Mouse (Mus musculus) liver, embryonic 16.5 days (tissue): Measurements from ENCODE around the gene Tcf7l2. TPM values are rescaled to one million over a fixed set of nuclear protein-coding genes. Genes with fewer than 3 reads are reported as not detected.

Experiments
- ATAC-seq: fragments of 200-750 bp; cut with Nextera tagmentation; 2 replicates; pipeline ENCODE4 v1.8.0; 2017; ENCODE audit warnings: low read depth, mild to moderate bottlenecking, moderate number of reproducible peaks, moderate library complexity
- H3K27ac ChIP-seq: fragments of 300-500 bp; sonication (generic); 2 replicates; pipeline ENCODE4 v1.5.1; 2014; ENCODE audit warnings: mild to moderate bottlenecking, low read length
- H3K27me3 ChIP-seq: fragments of 300-500 bp; sonication (generic); 2 replicates; pipeline ENCODE4 v1.6.1; 2014; ENCODE audit warnings: low read depth, low read length, mixed read lengths; ENCODE audit not compliant: control insufficient read depth, insufficient read depth
- H3K36me3 ChIP-seq: fragments of 300-500 bp; sonication (generic); 2 replicates; pipeline ENCODE4 v1.6.1; 2014; ENCODE audit warnings: mild to moderate bottlenecking; ENCODE audit not compliant: control insufficient read depth, insufficient read depth
- H3K4me1 ChIP-seq: fragments of 300-500 bp; sonication (generic); 2 replicates; pipeline ENCODE4 v1.6.1; 2014; ENCODE audit warnings: low read depth, low read length, mixed read lengths; ENCODE audit not compliant: control insufficient read depth
- H3K4me2 ChIP-seq: fragments of 300-500 bp; sonication (generic); 2 replicates; pipeline ENCODE4 v1.6.1; 2014; ENCODE audit warnings: low read depth, low read length, mixed read lengths
- H3K4me3 ChIP-seq: fragments of 300-500 bp; sonication (generic); 2 replicates; pipeline ENCODE4 v1.5.1; 2014; ENCODE audit warnings: low read depth, mild to moderate bottlenecking, low read length
- H3K9ac ChIP-seq: fragments of 300-500 bp; sonication (generic); 2 replicates; pipeline ENCODE4 v1.6.1; 2014; ENCODE audit warnings: low read depth, low read length
- H3K9me3 ChIP-seq: fragments of 300-500 bp; sonication (generic); replicated peaks from 2 replicates; pipeline ENCODE4 v1.6.1; 2016; ENCODE audit warnings: low read length; ENCODE audit not compliant: control insufficient read depth
- WGBS: fragments of 180-500 bp; shearing (Covaris S2); extraction: QIAGEN DNeasy Blood & Tissue Kit; methylation state at CpG from one replicate; pipeline ENCODE4 v1.1.7; 2014; ENCODE audit not compliant: insufficient replicate concordance; 5-methylcytosine and 5-hydroxymethylcytosine counted together
- polyA plus RNA-seq: library from polyadenylated mRNA; unstranded; fragments of >200 nt; fragmentation: Nextera tagmentation; extraction: Ambion mirVana; gene quantifications from 2 replicates; pipeline ENCODE4 v1.2.1, GENCODE M21; 2015

Tcf7l2 gene
- polyA plus RNA-seq, 1 experiment from 2014 or later: 20.7 TPM

DNA sequence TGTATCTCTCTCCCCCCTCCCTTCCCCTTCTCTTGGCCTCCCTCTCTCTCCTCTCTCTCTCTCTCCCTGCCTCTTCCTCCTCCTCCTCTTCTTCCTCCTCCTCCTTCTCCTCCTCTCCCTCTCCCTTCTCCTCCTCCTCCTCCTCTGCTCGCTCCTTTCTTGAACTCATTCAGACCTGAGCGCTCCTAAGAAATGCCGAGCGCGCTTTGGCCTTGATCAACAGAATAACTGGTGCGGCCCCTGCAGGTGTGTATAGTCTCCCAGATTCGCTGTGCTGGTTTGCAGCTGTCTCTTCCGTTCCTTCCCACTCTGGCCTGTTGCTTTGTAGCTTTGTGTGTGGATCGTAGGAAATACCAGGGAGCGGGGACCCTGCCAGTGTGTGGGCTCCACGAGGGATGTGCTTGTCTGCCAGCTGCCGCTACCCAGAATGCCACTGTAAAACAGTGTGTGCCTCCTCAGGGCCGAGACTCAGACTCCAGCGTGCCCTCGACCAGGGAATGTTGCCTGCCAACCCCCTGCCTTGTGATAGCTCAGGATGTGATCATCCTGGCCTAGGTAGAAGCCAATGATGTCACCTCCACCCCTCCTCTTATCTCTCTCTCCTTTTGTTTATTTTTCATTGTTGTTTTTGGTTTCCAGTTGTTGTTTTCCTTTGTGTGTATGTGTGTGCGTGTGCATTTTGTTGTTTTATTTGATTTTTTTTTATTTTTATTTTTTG, 184.3 kb downstream of the Tcf7l2 start:
- ATAC-seq: peak; percentile 79
- H3K4me1 ChIP-seq: peaks cover 49% of the 10 kb centered on the region
- 52% methylated on average over 16 of the region's 16 CpGs for WGBS
- H3K36me3 ChIP-seq: peaks cover 3% of the 10 kb centered on the region; the same call in 1 of the 2 replicates
- H3K27me3 ChIP-seq: no peaks in the 10 kb centered on the region
- H3K9ac ChIP-seq: peak overlapping the region; percentile 76
- H3K27ac ChIP-seq: peak overlapping the region; percentile 98
- peak overlapping the region; percentile 65 for H3K4me3 ChIP-seq
- H3K9me3 ChIP-seq: no peaks in the 10 kb centered on the region
- peak overlapping the region; percentile 57 for H3K4me2 ChIP-seq

DNA sequence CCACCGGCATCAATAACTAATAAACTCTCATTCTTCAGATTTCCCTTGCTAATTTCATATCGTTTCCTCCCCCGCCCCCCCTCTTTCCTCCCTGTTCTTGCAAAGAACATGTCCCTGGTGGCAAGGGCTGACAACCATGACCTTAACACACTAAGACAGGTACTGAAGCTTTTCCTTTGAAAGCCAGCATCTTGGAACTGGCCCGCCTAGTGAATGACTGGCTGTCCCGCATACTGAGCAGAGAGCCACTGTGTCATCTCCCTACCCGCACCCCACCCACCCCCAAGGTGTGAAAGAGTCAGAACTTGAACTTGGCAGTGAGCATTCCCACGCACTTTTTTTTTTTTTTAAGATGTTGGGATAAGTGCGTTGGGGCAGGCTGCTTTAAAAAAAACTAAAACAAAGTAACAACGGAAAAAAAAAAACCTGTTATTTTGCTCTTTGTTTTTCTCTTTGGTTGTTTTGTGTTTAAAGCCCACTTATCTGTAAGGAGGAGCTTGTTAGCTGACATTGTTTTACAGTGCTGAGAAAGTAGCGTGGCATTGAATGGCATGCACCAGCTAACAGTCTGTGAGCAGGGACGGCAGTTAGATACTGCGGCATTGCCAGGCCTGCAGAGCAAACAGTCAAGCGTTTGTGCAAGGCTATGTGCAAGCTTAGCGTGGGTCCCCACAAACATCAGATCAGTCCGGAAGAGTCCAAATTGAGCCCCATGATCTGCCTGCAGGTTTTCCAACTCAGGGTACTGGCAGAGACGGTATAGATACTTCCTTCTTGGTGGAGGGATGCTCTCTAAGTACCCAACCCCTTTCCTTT, 185.4 kb downstream of the Tcf7l2 start:
- peak; percentile 38; the same call in 1 of the 2 replicates for ATAC-seq
- Histone ChIP-seq H3K9ac (peak overlapping the region; percentile 76), H3K9me3 (no peaks in the 10 kb centered on the region), H3K4me3 (peak overlapping the region; percentile 65), H3K27ac (peak overlapping the region; percentile 98), H3K27me3 (no peaks in the 10 kb centered on the region), H3K4me1 (peaks cover 50% of the 10 kb centered on the region), H3K4me2 (peak overlapping the region; percentile 57), H3K36me3 (peaks cover 11% of the 10 kb centered on the region)
- 67% methylated on average over 16 of the region's 16 CpGs for WGBS

DNA sequence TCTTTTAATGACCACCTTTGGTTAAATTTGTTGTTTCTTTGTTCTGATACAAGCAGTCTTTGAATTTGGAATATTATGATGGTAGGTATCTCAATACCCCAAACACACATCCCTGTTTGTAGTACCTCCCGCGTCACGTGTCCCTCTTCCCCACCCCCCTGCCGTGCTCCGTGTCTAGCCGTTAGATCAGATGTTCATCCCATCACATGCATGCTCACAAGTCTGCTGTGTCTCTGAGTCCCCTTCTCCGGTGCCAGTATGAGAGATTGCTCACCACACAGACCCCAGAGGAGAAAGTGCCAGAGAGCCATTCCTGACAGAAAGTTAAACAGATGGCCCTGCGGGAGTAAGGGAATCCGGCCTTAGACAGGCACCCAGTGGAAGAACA, 186.0 kb downstream of the Tcf7l2 start:
- Histone ChIP-seq H3K36me3 (peaks cover 11% of the 10 kb centered on the region), H3K4me3 (peak overlapping the region; percentile 65), H3K9me3 (no peaks in the 10 kb centered on the region), H3K27me3 (no peaks in the 10 kb centered on the region), H3K4me2 (peak overlapping the region; percentile 57), H3K4me1 (peaks cover 50% of the 10 kb centered on the region), H3K27ac (peak overlapping the region; percentile 98), H3K9ac (peak overlapping the region; percentile 76)
- 91% methylated on average over 9 of the region's 9 CpGs for WGBS
- ATAC-seq: no peak

DNA sequence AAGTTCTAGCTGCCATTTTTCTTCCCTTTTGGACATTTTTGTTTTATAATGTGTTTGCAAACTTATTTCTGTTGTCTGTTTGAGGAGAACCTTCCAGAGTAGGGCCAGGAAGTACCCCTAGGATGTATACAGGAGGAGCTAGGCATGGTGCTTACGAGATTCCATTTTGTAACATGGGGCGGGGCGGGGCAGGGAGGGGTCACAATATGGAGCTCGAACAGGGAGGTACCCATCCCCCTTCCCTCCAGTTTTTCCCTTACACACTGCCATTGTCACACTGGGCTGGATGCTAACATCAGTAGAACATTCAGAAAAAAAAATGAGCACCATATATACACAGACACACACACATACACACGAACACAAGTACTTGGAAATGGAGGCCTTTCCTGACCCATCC, 187.1 kb downstream of the Tcf7l2 start:
- Histone ChIP-seq H3K9ac (peak overlapping the region; percentile 17; the same call in 1 of the 2 replicates), H3K4me2 (peak overlapping the region; percentile 57), H3K36me3 (peaks cover 11% of the 10 kb centered on the region), H3K4me3 (no peak overlapping the region), H3K9me3 (no peaks in the 10 kb centered on the region), H3K27ac (peak overlapping the region; percentile 98), H3K27me3 (no peaks in the 10 kb centered on the region), H3K4me1 (peaks cover 50% of the 10 kb centered on the region)
- ATAC-seq: no peak
- 66% methylated on average over 5 of the region's 5 CpGs for WGBS

DNA sequence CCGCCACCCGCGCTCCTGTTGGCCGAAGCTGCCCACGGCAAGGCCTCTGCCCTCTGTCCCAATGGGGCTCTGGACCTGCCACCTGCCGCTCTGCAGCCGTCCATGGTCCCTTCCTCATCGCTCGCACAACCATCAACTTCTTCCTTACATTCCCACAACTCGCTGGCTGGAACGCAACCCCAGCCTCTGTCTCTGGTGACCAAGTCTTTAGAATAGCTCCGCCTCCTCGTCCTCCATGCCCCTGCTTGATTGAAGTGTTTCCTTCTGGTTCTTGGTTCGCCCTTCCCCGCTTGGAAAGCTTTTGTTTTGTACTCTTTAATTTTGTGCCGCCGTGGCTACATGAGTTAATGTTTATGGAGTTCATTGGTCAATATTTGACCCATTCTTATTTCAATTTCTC, 190.0 kb downstream of the Tcf7l2 start:
- Histone ChIP-seq H3K4me3 (no peak overlapping the region), H3K36me3 (peaks cover 11% of the 10 kb centered on the region), H3K4me2 (no peak overlapping the region), H3K9me3 (no peaks in the 10 kb centered on the region), H3K9ac (no peak overlapping the region), H3K4me1 (peaks cover 53% of the 10 kb centered on the region), H3K27ac (no peak overlapping the region), H3K27me3 (no peaks in the 10 kb centered on the region)
- 94% methylated on average over 17 of the region's 17 CpGs for WGBS
- ATAC-seq: no peak

DNA sequence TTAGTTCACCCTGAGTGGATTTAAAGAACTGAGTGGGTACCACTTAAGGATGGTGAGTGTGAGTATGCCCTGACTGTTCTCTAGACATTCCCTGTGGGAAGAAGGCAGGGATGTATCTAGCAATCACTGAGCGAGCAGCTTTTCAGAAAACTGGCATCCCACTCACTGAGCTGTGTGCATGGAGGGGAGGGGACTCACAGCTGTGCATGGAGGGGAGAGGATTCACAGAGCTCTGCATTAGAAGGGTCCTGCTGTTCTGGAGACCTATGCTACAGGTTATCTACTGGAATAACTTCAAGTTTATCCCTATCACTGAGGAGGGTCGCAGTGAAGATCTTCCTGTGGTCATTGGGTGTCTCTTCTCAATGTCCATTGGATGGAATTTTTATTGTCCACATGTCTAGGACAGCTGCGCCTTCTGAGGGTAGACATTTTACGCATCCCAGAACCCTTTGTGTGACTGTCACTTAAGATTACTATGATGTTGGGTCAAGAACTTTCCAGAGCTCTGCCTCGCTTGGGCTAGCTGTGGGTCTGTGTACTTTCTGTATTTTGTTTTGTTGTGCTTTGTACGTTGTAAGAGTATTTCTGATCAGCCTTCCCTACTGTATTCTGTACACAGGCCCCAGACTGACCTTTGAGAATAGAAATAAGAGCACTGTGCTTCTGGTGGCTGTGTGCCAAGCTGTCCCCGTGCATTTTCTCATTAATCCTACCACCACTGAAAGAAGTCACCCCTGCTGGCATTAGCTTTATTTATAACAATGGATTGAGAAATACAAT, 192.5 kb downstream of the Tcf7l2 start:
- no peak for ATAC-seq
- Histone ChIP-seq H3K36me3 (peaks cover 8% of the 10 kb centered on the region), H3K27me3 (no peaks in the 10 kb centered on the region), H3K27ac (no peak overlapping the region), H3K9ac (no peak overlapping the region), H3K4me3 (no peak overlapping the region), H3K9me3 (no peaks in the 10 kb centered on the region), H3K4me2 (no peak overlapping the region), H3K4me1 (peaks cover 41% of the 10 kb centered on the region)
- 75% methylated on average over 7 of the region's 7 CpGs for WGBS

DNA sequence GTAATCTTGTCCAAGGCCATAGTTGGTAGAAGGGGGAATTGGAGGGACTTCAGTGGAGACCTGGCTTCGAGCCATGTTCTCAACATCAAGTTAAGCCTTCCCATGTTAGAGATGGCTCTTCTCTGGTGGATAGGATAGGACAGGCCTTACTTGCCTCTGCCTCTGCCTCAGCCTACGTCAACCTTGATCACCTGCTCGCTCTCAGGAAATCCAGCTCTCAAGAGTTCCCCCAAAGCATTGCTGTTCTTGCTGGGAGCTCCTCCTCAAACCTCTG, 193.0 kb downstream of the Tcf7l2 start:
- ATAC-seq: no peak
- Histone ChIP-seq H3K4me1 (peaks cover 40% of the 10 kb centered on the region), H3K27me3 (no peaks in the 10 kb centered on the region), H3K9me3 (no peaks in the 10 kb centered on the region), H3K36me3 (peaks cover 8% of the 10 kb centered on the region), H3K9ac (no peak overlapping the region), H3K27ac (no peak overlapping the region), H3K4me3 (no peak overlapping the region), H3K4me2 (no peak overlapping the region)
- 85% methylated on average over 3 of the region's 3 CpGs for WGBS

DNA sequence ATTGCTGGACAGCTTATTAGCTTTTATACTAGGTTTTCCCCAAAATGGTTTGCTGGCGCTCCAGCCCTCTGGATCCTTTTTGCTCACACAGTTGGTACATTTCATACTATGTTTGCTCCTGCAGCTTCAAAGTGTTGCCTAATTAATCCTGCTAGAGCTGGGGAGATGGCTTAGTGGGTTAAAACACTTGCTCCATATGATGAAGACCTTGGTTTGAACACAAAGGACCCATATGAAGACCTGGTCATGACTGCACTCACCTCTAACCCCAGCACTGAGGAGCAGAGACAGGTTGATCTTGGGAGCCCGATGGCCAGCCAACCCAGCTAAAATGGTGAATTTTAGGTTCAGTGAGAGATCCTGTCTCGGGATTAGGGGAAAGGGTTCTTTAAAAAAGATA, 195.4 kb downstream of the Tcf7l2 start:
- no peaks in the 10 kb centered on the region for H3K27me3 ChIP-seq
- H3K36me3 ChIP-seq: no peaks in the 10 kb centered on the region; the same call in 1 of the 2 replicates
- H3K4me3 ChIP-seq: no peak overlapping the region
- no peaks in the 10 kb centered on the region for H3K9me3 ChIP-seq
- H3K27ac ChIP-seq: peak overlapping the region; percentile 99
- H3K9ac ChIP-seq: no peak overlapping the region
- 85% methylated on average over 3 of the region's 3 CpGs for WGBS
- no peak for ATAC-seq
- no peak overlapping the region for H3K4me2 ChIP-seq
- peaks cover 45% of the 10 kb centered on the region for H3K4me1 ChIP-seq
